Mouse (Mus musculus) CH12.LX (cell line): ENCODE results near the gene Gm16181. TPM values are rescaled to one million over a fixed set of nuclear protein-coding genes. Genes with fewer than 3 reads are reported as not detected.

Experiments
- DNase-seq: peaks from one replicate; pipeline ENCODE4 v3.0.0-alpha.2; 2013; ENCODE audit errors: extremely low read depth
- H3K27ac ChIP-seq: 2 replicates; pipeline ENCODE4 v1.5.1; 2012; ENCODE audit warnings: low read depth, mild to moderate bottlenecking, control low read depth, moderate library complexity; ENCODE audit not compliant: insufficient read depth
- H3K27me3 ChIP-seq: replicated peaks from 2 replicates; pipeline ENCODE3; 2012; ENCODE audit warnings: inconsistent platforms
- H3K36me3 ChIP-seq, 2 experiments: replicated peaks in 1 of 2; 2 replicates each; pipeline versions ENCODE3 to v1.6.1; 2012; ENCODE audit warnings: inconsistent platforms in 1 of 2, low read length in 1 of 2, mild to moderate bottlenecking in 1 of 2, mixed read lengths in 1 of 2, moderate library complexity in 1 of 2; ENCODE audit not compliant: control insufficient read depth in 1 of 2, insufficient read depth in 1 of 2
- H3K4me1 ChIP-seq, 2 experiments: 2 replicates each; pipeline ENCODE4 v1.6.1; 2012; ENCODE audit warnings: inconsistent platforms in 1 of 2, moderate library complexity in 1 of 2; ENCODE audit not compliant: insufficient read depth in 2 of 2, control insufficient read depth in 1 of 2
- H3K4me2 ChIP-seq: 2 replicates; pipeline ENCODE4 v1.6.1; 2012; ENCODE audit warnings: low read depth, mild to moderate bottlenecking, control low read depth; ENCODE audit not compliant: poor library complexity, insufficient read depth, severe bottlenecking
- H3K4me3 ChIP-seq, 3 experiments: fragments of 150-350 bp in 1 of 3; sonication (generic) in 1 of 3; replicated peaks in 1 of 3; 2 replicates each; pipeline versions ENCODE3 to v1.5.1; 2011 to 2012; ENCODE audit warnings: low read depth in 2 of 3, low read length in 2 of 3, mild to moderate bottlenecking in 2 of 3, moderate library complexity in 2 of 3, control low read depth in 1 of 3, improper control_type of control experiment in 1 of 3, inconsistent platforms in 1 of 3, mixed read lengths in 1 of 3; ENCODE audit not compliant: poor library complexity in 1 of 3
- H3K79me2 ChIP-seq: replicated peaks from 2 replicates; pipeline ENCODE4 v1.6.1; 2012; ENCODE audit warnings: mild to moderate bottlenecking, moderate library complexity; ENCODE audit not compliant: control insufficient read depth, poor library complexity, insufficient read depth, severe bottlenecking; ENCODE audit errors: extremely low read depth
- H3K9ac ChIP-seq: 2 replicates; pipeline ENCODE4 v1.6.1; 2012; ENCODE audit warnings: low read depth, mild to moderate bottlenecking, control low read depth, moderate library complexity; ENCODE audit not compliant: insufficient read depth
- H3K9me3 ChIP-seq: replicated peaks from 2 replicates; pipeline ENCODE3; 2012; ENCODE audit warnings: low read length, inconsistent platforms, mixed read lengths
- BHLHE40 ChIP-seq: IDR thresholded peaks from 2 replicates; pipeline ENCODE4 v1.6.1; 2011; ENCODE audit warnings: mild to moderate bottlenecking, low read depth, low read length, improper control_type of control experiment
- CHD1 ChIP-seq: IDR thresholded peaks from 2 replicates; pipeline ENCODE4 v1.6.1; 2012; ENCODE audit warnings: low read depth, low read length, improper control_type of control experiment, inconsistent platforms
- CTCF ChIP-seq, 2 experiments: IDR thresholded peaks in 1 of 2; conservative IDR thresholded peaks in 1 of 2; 2 replicates each; pipeline ENCODE4 v1.5.1; 2011 to 2012; ENCODE audit warnings: low read depth in 2 of 2, low read length in 2 of 2, improper control_type of control experiment in 1 of 2, inconsistent platforms in 1 of 2, mild to moderate bottlenecking in 1 of 2, moderate library complexity in 1 of 2
- E2F4 ChIP-seq: IDR thresholded peaks from 2 replicates; pipeline ENCODE4 v1.6.1; 2011; ENCODE audit warnings: low read depth, low read length, improper control_type of control experiment; ENCODE audit not compliant: insufficient replicate concordance
- ELF1 ChIP-seq: IDR thresholded peaks from 2 replicates; pipeline ENCODE4 v1.6.1; 2014; ENCODE audit warnings: low read depth, mild to moderate bottlenecking, inconsistent platforms, low read length, improper control_type of control experiment
- GABPA ChIP-seq: IDR thresholded peaks from 2 replicates; pipeline ENCODE4 v1.6.1; 2012; ENCODE audit warnings: low read depth, low read length, improper control_type of control experiment, inconsistent platforms; ENCODE audit not compliant: insufficient replicate concordance
- HCFC1 ChIP-seq: IDR thresholded peaks from 2 replicates; pipeline ENCODE4 v1.6.1; 2012; ENCODE audit warnings: low read depth, mild to moderate bottlenecking, inconsistent platforms, low read length, improper control_type of control experiment
- IRF4 ChIP-seq: IDR thresholded peaks from 2 replicates; pipeline ENCODE4 v1.6.1; 2014; ENCODE audit warnings: low read depth, mild to moderate bottlenecking, inconsistent platforms, low read length, improper control_type of control experiment
- JUND ChIP-seq: conservative IDR thresholded peaks from 2 replicates; pipeline ENCODE4 v1.6.1; 2011; ENCODE audit warnings: low read depth, low read length, improper control_type of control experiment
- MAZ ChIP-seq: IDR thresholded peaks from 2 replicates; pipeline ENCODE4 v1.6.1; 2012; ENCODE audit warnings: low read depth, mild to moderate bottlenecking, inconsistent platforms, low read length, improper control_type of control experiment, moderate library complexity
- MEF2A ChIP-seq: IDR thresholded peaks from 2 replicates; pipeline ENCODE4 v1.6.1; 2014; ENCODE audit warnings: low read depth, mild to moderate bottlenecking, inconsistent platforms, low read length, improper control_type of control experiment, borderline replicate concordance
- MXI1 ChIP-seq: IDR thresholded peaks from 2 replicates; pipeline ENCODE4 v1.6.1; 2011; ENCODE audit warnings: mild to moderate bottlenecking, low read depth, low read length, improper control_type of control experiment
- MYC ChIP-seq: IDR thresholded peaks from 2 replicates; pipeline ENCODE4 v1.6.1; 2011; ENCODE audit warnings: low read depth, mild to moderate bottlenecking, improper control_type of control experiment, low read length
- NELFE ChIP-seq: IDR thresholded peaks from 2 replicates; pipeline ENCODE4 v1.6.1; 2011; ENCODE audit warnings: low read depth, low read length, improper control_type of control experiment
- NRF1 ChIP-seq: IDR thresholded peaks from 2 replicates; pipeline ENCODE4 v1.6.1; 2014; ENCODE audit warnings: low read depth, mild to moderate bottlenecking, inconsistent platforms, low read length, improper control_type of control experiment, moderate library complexity
- POLR2A ChIP-seq: IDR thresholded peaks from 2 replicates; pipeline ENCODE4 v1.6.1; 2011; ENCODE audit warnings: low read depth, mild to moderate bottlenecking, improper control_type of control experiment, low read length
- POLR2AphosphoS2 ChIP-seq: IDR thresholded peaks from 2 replicates; pipeline ENCODE4 v1.6.1; 2011; ENCODE audit warnings: low read depth, low read length, improper control_type of control experiment
- RAD21 ChIP-seq: IDR thresholded peaks from 2 replicates; pipeline ENCODE4 v1.6.1; 2011; ENCODE audit warnings: low read depth, mild to moderate bottlenecking, low read length, improper control_type of control experiment, moderate library complexity
- RCOR1 ChIP-seq: conservative IDR thresholded peaks from 2 replicates; pipeline ENCODE4 v1.6.1; 2012; ENCODE audit warnings: low read depth, mild to moderate bottlenecking, inconsistent platforms, low read length, improper control_type of control experiment
- SIN3A ChIP-seq: IDR thresholded peaks from 2 replicates; pipeline ENCODE4 v1.6.1; 2012; ENCODE audit warnings: low read length, improper control_type of control experiment, inconsistent platforms
- SMC3 ChIP-seq: IDR thresholded peaks from 2 replicates; pipeline ENCODE4 v1.6.1; 2011; ENCODE audit warnings: low read depth, low read length, improper control_type of control experiment
- TBP ChIP-seq: conservative IDR thresholded peaks from 2 replicates; pipeline ENCODE4 v1.6.1; 2011; ENCODE audit warnings: low read depth, low read length, improper control_type of control experiment
- TCF12 ChIP-seq: IDR thresholded peaks from 2 replicates; pipeline ENCODE4 v1.6.1; 2014; ENCODE audit warnings: low read depth, mild to moderate bottlenecking, inconsistent platforms, low read length, improper control_type of control experiment
- USF1 ChIP-seq: IDR thresholded peaks from 2 replicates; pipeline ENCODE4 v1.6.1; 2014; ENCODE audit warnings: low read depth, mild to moderate bottlenecking, inconsistent platforms, low read length, improper control_type of control experiment
- ZC3H11A ChIP-seq: IDR thresholded peaks from 2 replicates; pipeline ENCODE4 v1.6.1; 2012; ENCODE audit warnings: low read depth, mild to moderate bottlenecking, inconsistent platforms, low read length, improper control_type of control experiment
- ZKSCAN1 ChIP-seq: IDR thresholded peaks from 2 replicates; pipeline ENCODE4 v1.6.1; 2012; ENCODE audit warnings: low read depth, inconsistent platforms, low read length, improper control_type of control experiment, borderline replicate concordance
- ZMIZ1 ChIP-seq: IDR thresholded peaks from 2 replicates; pipeline ENCODE4 v1.6.1; 2012; ENCODE audit warnings: low read depth, mild to moderate bottlenecking, inconsistent platforms, low read length, improper control_type of control experiment
- ZNF384 ChIP-seq: IDR thresholded peaks from 2 replicates; pipeline ENCODE4 v1.6.1; 2012; ENCODE audit warnings: low read depth, low read length, improper control_type of control experiment, inconsistent platforms
- dilution Hi-C: fragments of 300-500 bp; cut with MboI; formaldehyde crosslinking; loops from 2 replicates; pipeline ENCODE4 v1.14.3; 2020; ENCODE audit warnings: low sequenced_read_pairs; ENCODE audit not compliant: extremely low pct_unique_long_range_greater_than_20kb, extremely low pct_ligation_motif_present
- in situ Hi-C: fragments of 300-500 bp; cut with MboI; formaldehyde crosslinking; loops from 3 replicates; pipeline ENCODE4 v1.14.3; 2019; ENCODE audit warnings: low sequenced_read_pairs, low pct_ligation_motif_present, low pct_unique_long_range_greater_than_20kb, mixed read lengths
- polyA plus RNA-seq: library from polyadenylated mRNA; unstranded; fragments of >175 nt; gene quantifications from 2 replicates; pipeline ENCODE4 v1.2.1, GENCODE M21; 2012; ENCODE audit warnings: low read depth; ENCODE audit not compliant: insufficient read length
- total RNA-seq, 2 experiments: library from RNA; depleted of rRNA; stranded (reverse); fragments of 300-350 nt in 1 of 2; fragments of >200 nt in 1 of 2; gene quantifications; 2 replicates each; pipeline ENCODE4 v1.2.3; 2012 to 2014

Gene Gm16181
- total and polyA plus RNA-seq, 3 experiments = not detected

GRCm38 (mm10) chr17:35209785-35210535 lies 10.7 kb upstream of the Gm16181 start (continued):
- 0 out of 2 replicates have a peak, but pooled peaks have one; percentile 14 for TF ChIP-seq E2F4
- TF ChIP-seq TCF12 = peak; percentile 95
- peak; percentile 91 for TF ChIP-seq MYC
- TF ChIP-seq ZC3H11A = no peak
- TF ChIP-seq SIN3A = peak; percentile 92
- TF ChIP-seq SMC3 = peak; percentile 43
- TF ChIP-seq MXI1 = peak; percentile 85
- peak; percentile 58 for TF ChIP-seq HCFC1
- peak; percentile 70 for TF ChIP-seq JUND
- TF ChIP-seq NRF1 = 0 out of 2 replicates have a peak, but pooled peaks have one; percentile 32
- TF ChIP-seq, all 38 proteins: peak for 27

- Histone ChIP-seq H3K27me3 (no peaks in the 10 kb centered on the region), H3K4me3 (no peak overlapping the region)
- TF ChIP-seq GABPA (no peak), JUND (no peak), POLR2A (no peak), SIN3A (no peak), NELFE (no peak), ZMIZ1 (peak; percentile 13; the same call in 1 of the 2 replicates), IRF4 (no peak), RAD21 (no peak), ELF1 (peak; percentile 11; the same call in 1 of the 2 replicates)
Measured at GRCm38 (mm10) chr17:35210593-35210992, 10.0 kb upstream of the Gm16181 start.

GRCm38 (mm10) chr17:35213071-35213470 lies 7.6 kb upstream of the Gm16181 start:
- H3K9ac ChIP-seq = no peak overlapping the region
- peaks cover 31 to 76% of the 10 kb centered on the region in 2 experiments for H3K4me1 ChIP-seq
- H3K36me3 ChIP-seq = no peaks in the 10 kb centered on the region
- no peak overlapping the region for H3K4me3 ChIP-seq
- no peak overlapping the region for H3K27ac ChIP-seq
- no peaks in the 10 kb centered on the region for H3K27me3 ChIP-seq
- in situ Hi-C loops = no loop called here
- no peak for DNase-seq
- H3K4me2 ChIP-seq = no peak overlapping the region
- TF ChIP-seq CTCF (conservative IDR thresholded peaks at IDR 0.05 in 1 of 2, IDR thresholded peaks at IDR 0.05 in 1 of 2; ENCODE audit: low read depth in 2 of 2, low read length in 2 of 2) (no peak), MEF2A (no peak), ZKSCAN1 (no peak), RCOR1 (no peak), HCFC1 (no peak), TBP (no peak), IRF4 (no peak), ELF1 (no peak), SIN3A (no peak), USF1 (no peak), MAZ (no peak), POLR2A (no peak), ZNF384 (no peak), JUND (no peak), CHD1 (no peak), POLR2AphosphoS2 (no peak), BHLHE40 (no peak)
- no peaks in the 10 kb centered on the region for H3K79me2 ChIP-seq
- no peaks in the 10 kb centered on the region for H3K9me3 ChIP-seq
- dilution Hi-C loops = no loop called here

More at GRCm38 (mm10) chr17:35210593-35210992, 10.0 kb upstream of the Gm16181 start:
- no peaks in the 10 kb centered on the region for H3K36me3 ChIP-seq
- H3K27ac ChIP-seq = peak overlapping the region; percentile 97
- peak overlapping the region; percentile 41 for H3K4me2 ChIP-seq
- no peak for DNase-seq
- no peaks in the 10 kb centered on the region for H3K9me3 ChIP-seq
- H3K4me1 ChIP-seq = peaks cover 30 to 80% of the 10 kb centered on the region in 2 experiments
- no peaks in the 10 kb centered on the region for H3K79me2 ChIP-seq
- in situ Hi-C loops = no loop called here
- dilution Hi-C loops = no loop called here
- H3K9ac ChIP-seq = peak overlapping the region; percentile 6; the same call in 1 of the 2 replicates
